Mouse (Mus musculus) midbrain, embryonic 10.5 days (tissue): ENCODE data around the gene Arhgef28. TPM values are rescaled to one million over a fixed set of nuclear protein-coding genes. Genes with fewer than 3 reads are reported as not detected.
"Not testable (repeated sequence)": the region's sequence is repeated elsewhere in the genome, so short reads cannot be mapped to it uniquely, and the experiment has no call there.

Source experiments
- DNase-seq: peaks from one replicate; pipeline ENCODE4 v3.0.0-alpha.2; 2017; ENCODE audit warnings: low spot score
- H3K27ac ChIP-seq: fragments of 300-500 bp; sonication (generic); replicated peaks from 2 replicates; pipeline ENCODE4 v1.5.1; 2016; ENCODE audit warnings: mild to moderate bottlenecking
- H3K27me3 ChIP-seq: fragments of 300-500 bp; sonication (generic); 2 replicates; pipeline ENCODE4 v1.6.1; 2016; ENCODE audit warnings: low read depth, mild to moderate bottlenecking; ENCODE audit not compliant: poor library complexity, severe bottlenecking
- H3K36me3 ChIP-seq: fragments of 300-500 bp; sonication (generic); 2 replicates; pipeline ENCODE4 v1.6.1; 2016; ENCODE audit warnings: mild to moderate bottlenecking, moderate library complexity
- H3K4me1 ChIP-seq: fragments of 300-500 bp; sonication (generic); 2 replicates; pipeline ENCODE4 v1.6.1; 2016
- H3K4me3 ChIP-seq: fragments of 300-500 bp; sonication (generic); 2 replicates; pipeline ENCODE4 v1.5.1; 2016; ENCODE audit warnings: mild to moderate bottlenecking, moderate library complexity
- H3K9me3 ChIP-seq: fragments of 300-500 bp; sonication (generic); replicated peaks from 2 replicates; pipeline ENCODE4 v1.6.1; 2016; ENCODE audit warnings: mild to moderate bottlenecking
- WGBS: fragments of 180-500 bp; shearing (Covaris S2); methylation state at CpG from one replicate; pipeline ENCODE4 v1.1.7; 2016; 5-methylcytosine and 5-hydroxymethylcytosine counted together
- polyA plus RNA-seq: library from polyadenylated mRNA; unstranded; fragments of >200 nt; fragmentation: Nextera tagmentation; extraction: Ambion mirVana; gene quantifications from 2 replicates; pipeline ENCODE4 v1.2.1, GENCODE M21; 2016

Gene Arhgef28
- polyA plus RNA-seq, 1 experiment from 2014 or later: 8.9 TPM

DNA sequence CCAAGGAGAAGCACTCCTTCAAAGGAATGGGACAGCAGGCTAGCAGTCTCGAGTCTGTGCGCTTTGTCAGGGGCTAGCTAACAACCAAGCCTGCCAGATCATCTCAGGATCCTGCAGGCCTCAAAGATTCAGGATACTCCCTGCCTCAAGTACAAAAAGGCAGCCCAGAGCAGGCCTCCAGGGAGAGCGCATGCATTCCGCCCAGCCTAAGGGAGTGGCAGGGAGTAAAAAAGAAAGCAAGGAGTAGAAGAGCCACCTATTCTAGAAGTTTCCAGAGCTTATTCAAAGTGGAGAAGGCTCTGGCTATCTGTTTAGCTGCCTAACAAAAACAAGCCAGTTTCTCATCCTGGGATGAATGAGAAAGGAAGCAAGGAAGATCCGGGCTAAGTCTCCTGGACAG, 128.0 kb downstream of the Arhgef28 start:
- H3K27me3 ChIP-seq: 0 out of 2 replicates have a peak, but pooled peaks cover 21% of the 10 kb centered on the region
- WGBS: 90% methylated on average over 5 of the region's 5 CpGs
- H3K4me1 ChIP-seq: peaks cover 20% of the 10 kb centered on the region
- no peak overlapping the region for H3K4me3 ChIP-seq
- DNase-seq: no peak
- H3K9me3 ChIP-seq: 0 out of 2 replicates have a peak, but pooled peaks cover 6% of the 10 kb centered on the region
- H3K36me3 ChIP-seq: no peaks in the 10 kb centered on the region
- H3K27ac ChIP-seq: no peak overlapping the region; the same call in 1 of the 2 replicates

DNA sequence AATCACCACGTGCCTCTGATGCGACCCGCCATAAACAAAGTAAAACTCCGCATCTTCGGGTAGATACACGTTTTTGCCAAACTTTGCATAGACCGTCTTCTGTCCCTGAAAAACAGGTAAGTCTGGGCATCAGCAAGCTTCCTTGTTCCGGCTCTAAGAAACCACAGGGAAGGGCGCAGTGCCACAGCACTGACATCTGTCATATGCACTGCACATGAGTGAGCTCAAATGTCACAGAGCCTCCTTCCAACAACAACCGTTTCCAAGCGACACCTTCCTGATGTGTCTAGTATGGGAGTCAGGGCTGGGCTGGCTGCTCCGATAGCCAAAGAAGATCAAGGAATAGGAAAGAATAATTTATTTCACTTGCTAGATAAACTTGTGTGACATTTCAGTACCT, 129.0 kb downstream of the Arhgef28 start:
- Histone ChIP-seq H3K9me3 (0 out of 2 replicates have a peak, but pooled peaks cover 2% of the 10 kb centered on the region), H3K4me1 (peaks cover 22% of the 10 kb centered on the region), H3K27ac (no peak overlapping the region), H3K27me3 (peaks cover 21% of the 10 kb centered on the region; the same call in 1 of the 2 replicates), H3K4me3 (no peak overlapping the region), H3K36me3 (no peaks in the 10 kb centered on the region)
- DNase-seq: no peak
- WGBS: 94% methylated on average over 12 of the region's 12 CpGs

DNA sequence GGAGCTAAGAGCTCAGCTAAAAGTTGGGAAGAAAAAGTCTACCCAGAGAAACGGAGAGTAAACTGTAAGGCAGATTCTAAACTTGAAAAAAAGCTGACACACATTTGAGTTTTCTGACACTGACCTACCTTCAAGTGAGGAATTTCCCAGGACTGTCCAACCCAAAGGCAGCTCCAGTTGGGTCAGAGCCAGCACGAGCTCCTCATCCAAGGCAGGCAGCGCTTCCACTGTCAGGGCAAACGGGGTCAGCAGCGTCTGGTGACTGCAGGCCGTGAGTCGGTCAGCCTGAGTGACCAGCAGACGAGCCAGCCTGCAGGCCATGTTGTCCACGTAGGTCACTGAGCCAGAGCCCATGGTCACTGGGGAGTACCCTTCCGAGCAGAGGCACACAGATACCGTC, 131.4 kb downstream of the Arhgef28 start:
- peaks cover 21% of the 10 kb centered on the region; the same call in 1 of the 2 replicates for H3K27me3 ChIP-seq
- 70% methylated on average over 11 of the region's 11 CpGs for WGBS
- DNase-seq: no peak
- H3K9me3 ChIP-seq: no peaks in the 10 kb centered on the region
- H3K4me1 ChIP-seq: peaks cover 22% of the 10 kb centered on the region
- H3K36me3 ChIP-seq: no peaks in the 10 kb centered on the region
- H3K4me3 ChIP-seq: no peak overlapping the region
- no peak overlapping the region for H3K27ac ChIP-seq

DNA sequence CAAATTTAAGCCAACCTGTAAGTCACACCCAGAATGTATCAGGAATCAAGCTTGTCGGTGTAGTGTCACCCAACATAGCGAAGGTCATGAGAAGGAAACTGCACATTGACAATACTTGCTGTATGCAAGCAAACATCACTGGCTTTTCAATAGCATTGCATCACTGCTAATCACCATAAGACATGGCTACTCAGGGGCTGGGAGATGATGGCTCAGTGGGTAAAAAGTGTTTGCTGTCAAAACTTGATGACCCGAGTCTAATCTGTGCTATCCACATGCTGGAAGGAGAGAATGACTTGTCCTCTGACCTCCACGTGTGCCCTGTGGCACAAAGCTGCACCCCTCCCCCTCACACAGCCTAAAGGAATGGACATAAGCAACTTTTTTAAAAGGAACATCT, 133.0 kb downstream of the Arhgef28 start:
- H3K4me1 ChIP-seq: peaks cover 22% of the 10 kb centered on the region
- no peak overlapping the region for H3K4me3 ChIP-seq
- no peak for DNase-seq
- peaks cover 21% of the 10 kb centered on the region; the same call in 1 of the 2 replicates for H3K27me3 ChIP-seq
- H3K9me3 ChIP-seq: no peaks in the 10 kb centered on the region
- H3K36me3 ChIP-seq: no peaks in the 10 kb centered on the region
- H3K27ac ChIP-seq: no peak overlapping the region
- WGBS: 74% methylated on average over 4 of the region's 4 CpGs

DNA sequence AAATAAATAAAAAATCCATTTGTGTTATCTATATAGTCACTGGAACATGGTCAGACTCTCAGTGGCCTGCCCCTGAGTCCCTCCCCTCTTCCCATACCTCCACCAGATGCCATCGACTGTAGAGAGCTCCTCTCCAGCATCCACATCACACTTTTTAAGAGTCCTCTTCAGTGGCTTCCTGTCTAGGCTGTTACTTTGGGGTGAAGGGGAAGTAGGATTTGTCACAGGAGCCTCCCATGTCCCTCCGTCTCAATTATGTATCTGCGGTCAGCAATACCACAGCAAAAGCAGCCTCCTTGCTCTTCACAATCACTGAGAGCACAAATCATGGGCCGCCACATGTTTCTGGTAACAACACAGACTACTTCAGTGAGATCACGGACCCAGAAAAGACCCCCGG, 135.8 kb downstream of the Arhgef28 start:
- H3K36me3 ChIP-seq: no peaks in the 10 kb centered on the region
- WGBS: 94% methylated on average over 6 of the region's 6 CpGs
- H3K9me3 ChIP-seq: no peaks in the 10 kb centered on the region
- peaks cover 3% of the 10 kb centered on the region; the same call in 1 of the 2 replicates for H3K27me3 ChIP-seq
- H3K27ac ChIP-seq: no peak overlapping the region
- peaks cover 22% of the 10 kb centered on the region for H3K4me1 ChIP-seq
- H3K4me3 ChIP-seq: no peak overlapping the region
- no peak for DNase-seq

DNA sequence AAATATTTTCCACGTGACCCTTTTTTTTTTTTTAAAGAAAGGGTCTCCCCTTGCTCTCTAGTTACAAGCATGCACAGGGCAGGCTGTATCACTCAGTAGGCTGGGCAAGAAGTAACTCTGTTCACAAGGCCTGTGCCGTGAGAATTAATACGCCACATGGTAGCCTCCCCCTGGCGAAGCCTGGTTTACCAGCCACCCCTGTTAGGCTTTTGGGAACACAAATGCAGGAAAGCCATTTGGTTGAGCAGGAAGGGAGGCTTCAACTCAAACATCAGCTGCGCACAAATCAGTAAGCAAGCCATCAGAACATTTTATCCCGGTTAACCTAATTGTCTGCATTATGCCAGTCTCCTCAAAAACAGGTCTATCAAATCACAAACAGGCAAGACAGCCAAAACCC, 136.6 kb downstream of the Arhgef28 start:
- Histone ChIP-seq H3K27me3 (no peaks in the 10 kb centered on the region; the same call in 1 of the 2 replicates), H3K9me3 (no peaks in the 10 kb centered on the region), H3K27ac (no peak overlapping the region), H3K36me3 (no peaks in the 10 kb centered on the region), H3K4me3 (no peak overlapping the region), H3K4me1 (peaks cover 15% of the 10 kb centered on the region)
- no peak for DNase-seq
- 93% methylated on average over 6 of the region's 6 CpGs for WGBS

DNA sequence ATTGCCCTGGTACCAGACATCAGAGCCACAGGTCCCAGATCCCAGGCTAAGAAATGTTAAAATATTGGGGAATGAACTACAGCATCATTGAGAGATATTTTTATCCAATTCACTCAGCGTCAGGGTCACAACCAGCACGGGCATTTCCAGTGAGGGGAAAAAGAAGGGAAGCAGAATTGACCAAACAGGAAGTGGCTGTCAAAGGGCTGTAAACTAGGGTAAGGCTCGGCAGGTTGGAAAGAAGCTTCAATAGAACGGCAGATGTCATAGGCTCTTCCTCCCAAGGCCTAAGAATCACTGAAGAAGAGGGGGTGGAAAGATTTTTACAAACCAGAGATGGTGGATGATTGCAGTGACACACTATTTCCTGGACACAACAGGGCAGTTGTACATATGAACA, 143.4 kb downstream of the Arhgef28 start:
- no peak for DNase-seq
- 76% methylated on average over 4 of the region's 4 CpGs for WGBS
- no peak overlapping the region for H3K27ac ChIP-seq
- no peaks in the 10 kb centered on the region for H3K4me1 ChIP-seq
- no peak overlapping the region for H3K4me3 ChIP-seq
- no peaks in the 10 kb centered on the region for H3K36me3 ChIP-seq
- H3K9me3 ChIP-seq: peaks cover 4% of the 10 kb centered on the region; the same call in 1 of the 2 replicates
- H3K27me3 ChIP-seq: no peaks in the 10 kb centered on the region

DNA sequence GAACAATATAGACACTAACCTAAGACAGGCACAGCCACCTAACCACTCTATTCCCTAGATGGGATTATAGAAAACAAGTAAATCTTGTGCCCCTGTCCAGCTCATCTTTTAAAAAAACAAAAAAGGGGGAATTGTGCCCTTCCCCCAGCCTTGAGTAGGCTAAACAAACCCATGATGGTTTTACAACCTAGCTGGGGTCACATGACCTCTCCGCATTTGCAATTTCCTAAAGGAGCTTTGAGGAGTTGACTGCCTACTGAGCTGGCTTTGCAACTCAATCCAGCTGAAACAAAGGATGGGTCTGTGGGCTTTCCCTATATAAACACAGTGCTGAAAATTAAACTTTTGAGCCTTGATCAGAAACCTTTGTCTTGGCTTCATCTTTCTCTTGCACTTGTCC, 146.1 kb downstream of the Arhgef28 start:
- not testable (repeated sequence) for H3K27me3 ChIP-seq, H3K4me3 ChIP-seq, DNase-seq, H3K36me3 ChIP-seq, H3K9me3 ChIP-seq, H3K27ac ChIP-seq, H3K4me1 ChIP-seq
- 78% methylated on average over 1 of the region's 1 CpGs for WGBS

DNA sequence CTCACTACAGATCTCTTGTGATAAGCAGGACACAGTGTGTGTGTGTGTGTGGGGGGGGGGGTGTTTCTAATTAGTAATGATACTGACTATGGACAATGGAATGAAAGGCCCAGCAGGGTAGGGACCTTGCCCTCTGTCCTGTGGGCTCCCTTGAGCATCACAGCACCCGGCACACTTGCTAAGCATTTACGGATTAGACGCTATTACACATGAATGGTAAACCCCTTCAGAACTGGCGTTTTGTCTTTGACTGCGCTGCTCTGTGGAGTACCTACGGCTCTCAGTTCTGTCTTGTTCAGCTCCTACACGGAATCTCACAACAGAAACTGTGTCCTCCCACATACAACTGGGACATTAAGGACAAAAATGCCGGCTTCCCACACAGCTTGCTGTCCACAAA, 151.0 kb downstream of the Arhgef28 start:
- H3K36me3 ChIP-seq: no peaks in the 10 kb centered on the region
- 55% methylated on average over 8 of the region's 8 CpGs for WGBS
- no peaks in the 10 kb centered on the region; the same call in 1 of the 2 replicates for H3K27me3 ChIP-seq
- H3K9me3 ChIP-seq: peaks cover 11% of the 10 kb centered on the region; the same call in 1 of the 2 replicates
- no peak for DNase-seq
- H3K4me1 ChIP-seq: peaks cover 12% of the 10 kb centered on the region
- H3K4me3 ChIP-seq: no peak overlapping the region
- peak overlapping the region; percentile 34; the same call in 1 of the 2 replicates for H3K27ac ChIP-seq

DNA sequence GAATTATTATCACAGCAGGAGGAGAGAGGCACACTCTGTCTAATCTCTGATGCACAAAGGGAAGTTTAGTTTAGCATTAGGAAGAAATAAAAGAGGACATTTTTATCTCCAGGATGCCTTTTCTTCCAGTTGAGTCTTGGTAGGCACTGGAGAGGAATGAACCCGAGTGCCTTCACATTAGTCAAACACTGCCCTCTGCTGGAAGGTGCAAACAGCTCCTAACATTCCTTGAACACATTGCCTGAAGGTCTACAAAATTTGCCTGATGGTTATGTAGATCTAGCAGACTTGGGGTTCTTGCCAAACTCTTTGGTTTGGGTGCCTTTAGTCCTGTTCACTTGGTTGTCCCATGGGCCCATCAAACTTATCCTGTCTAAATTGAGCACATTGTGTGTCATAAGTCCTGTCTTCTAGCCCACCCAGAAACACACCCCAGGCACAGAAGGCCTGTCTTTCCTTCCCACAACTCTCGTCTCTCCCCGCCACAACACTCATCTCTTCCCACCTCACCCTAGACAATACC, 165.6 kb downstream of the Arhgef28 start:
- Histone ChIP-seq H3K27ac (no peak overlapping the region), H3K36me3 (0 out of 2 replicates have a peak, but pooled peaks cover 2% of the 10 kb centered on the region), H3K4me3 (no peak overlapping the region), H3K27me3 (no peaks in the 10 kb centered on the region), H3K4me1 (0 out of 2 replicates have a peak, but pooled peaks cover 5% of the 10 kb centered on the region), H3K9me3 (0 out of 2 replicates have a peak, but pooled peaks cover 2% of the 10 kb centered on the region)
- WGBS: 80% methylated on average over 3 of the region's 3 CpGs
- DNase-seq: no peak

DNA sequence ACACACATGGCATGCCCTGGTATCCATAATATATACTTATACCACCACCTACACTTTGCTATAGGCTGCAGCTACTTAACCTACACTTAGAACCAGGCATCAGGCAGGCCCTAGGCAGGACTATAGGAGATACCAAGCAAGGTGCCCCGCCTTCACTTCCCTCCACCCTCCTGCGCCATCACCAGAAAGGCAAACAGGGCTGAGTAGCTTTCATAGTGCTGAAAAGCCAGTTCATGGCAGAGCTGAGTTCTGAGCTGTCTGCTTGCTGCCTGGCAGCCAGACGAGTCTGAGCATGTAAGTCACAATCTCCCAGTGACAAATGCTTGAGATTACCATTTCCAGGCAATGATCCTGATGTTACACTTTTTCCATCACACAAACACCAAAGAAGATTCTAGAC, 167.5 kb downstream of the Arhgef28 start:
- Histone ChIP-seq H3K27me3 (no peaks in the 10 kb centered on the region), H3K4me3 (no peak overlapping the region), H3K9me3 (0 out of 2 replicates have a peak, but pooled peaks cover 2% of the 10 kb centered on the region), H3K4me1 (0 out of 2 replicates have a peak, but pooled peaks cover 5% of the 10 kb centered on the region), H3K27ac (no peak overlapping the region), H3K36me3 (0 out of 2 replicates have a peak, but pooled peaks cover 2% of the 10 kb centered on the region)
- DNase-seq: no peak
- 86% methylated on average over 3 of the region's 3 CpGs for WGBS

DNA sequence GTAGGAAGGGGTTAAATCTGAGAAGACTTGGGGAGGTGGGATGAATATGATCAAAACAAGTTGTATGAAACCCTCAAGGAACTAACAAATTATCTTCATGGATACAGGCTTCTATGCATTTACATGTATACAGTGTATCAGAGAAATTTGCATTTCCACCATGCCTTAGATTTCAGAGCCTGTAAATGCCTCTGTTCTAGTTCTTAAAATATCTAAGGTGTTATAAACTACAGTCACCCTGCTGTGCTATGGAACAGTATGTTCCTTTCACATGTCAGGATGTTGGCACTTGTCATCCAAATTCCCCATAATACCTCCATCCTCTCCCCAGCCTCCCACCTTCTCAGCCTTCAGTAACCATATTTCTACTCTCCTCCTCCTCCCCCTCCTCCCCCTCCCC, 168.5 kb downstream of the Arhgef28 start:
- no peak overlapping the region for H3K27ac ChIP-seq
- no peak for DNase-seq
- H3K9me3 ChIP-seq: 0 out of 2 replicates have a peak, but pooled peaks cover 2% of the 10 kb centered on the region
- H3K4me3 ChIP-seq: no peak overlapping the region
- H3K4me1 ChIP-seq: 0 out of 2 replicates have a peak, but pooled peaks cover 5% of the 10 kb centered on the region
- H3K27me3 ChIP-seq: no peaks in the 10 kb centered on the region
- H3K36me3 ChIP-seq: 0 out of 2 replicates have a peak, but pooled peaks cover 2% of the 10 kb centered on the region

DNA sequence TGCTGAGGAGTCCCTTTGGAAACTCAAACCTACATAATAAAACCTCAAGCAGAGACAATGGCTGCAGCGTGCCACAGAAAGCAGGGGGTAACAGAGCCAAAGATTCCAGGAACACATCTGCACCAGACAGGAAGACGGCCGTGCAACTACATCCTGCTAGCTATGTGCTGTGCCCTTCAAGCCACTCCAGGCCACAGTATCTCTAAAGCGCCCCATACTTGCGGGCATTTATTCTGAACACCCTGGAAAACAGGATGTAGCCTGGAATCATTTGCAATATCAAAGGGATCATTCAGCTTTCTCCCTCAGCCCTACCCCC, 174.6 kb downstream of the Arhgef28 start:
- WGBS: 27% methylated on average over 5 of the region's 5 CpGs
- Histone ChIP-seq H3K4me3 (peak overlapping the region; percentile 40), H3K36me3 (no peaks in the 10 kb centered on the region)

More for the DNA sequence above, 174.6 kb downstream of the Arhgef28 start:
- peaks cover 6% of the 10 kb centered on the region; the same call in 1 of the 2 replicates for H3K27me3 ChIP-seq
- no peak for DNase-seq
- H3K27ac ChIP-seq: peak overlapping the region; percentile 79
- no peaks in the 10 kb centered on the region for H3K9me3 ChIP-seq
- H3K4me1 ChIP-seq: peaks cover 32% of the 10 kb centered on the region
